29 mouse cellular contexts compared by ENCODE assay signal in genomic region chr12:44534100-44534633, GRCm38 (mm10).
DNase-seq lines count a peak whose midpoint lies in the region; ATAC-seq and TF ChIP-seq lines count a peak whose summit lies in the region.
"Had no signal": no experiment of that assay in that cellular context is flagged by ENCODE, and none has a peak within 500 bp of the region (broad histone marks: within the 10 kb centered on the region; RNA-seq: fewer than 3 reads in every experiment).

No protein-coding gene starts in this region.

- no peaks in the 10 kb centered on the region for H3K27me3 ChIP-seq in hindbrain, embryonic 12.5 days
- H3K27me3 ChIP-seq in hindbrain, embryonic 10.5 days (ENCODE audit: insufficient read depth, poor library complexity, severe bottlenecking), result no peaks in the 10 kb centered on the region
- no peaks in the 10 kb centered on the region for H3K27me3 ChIP-seq in hindbrain, embryonic 14.5 days (ENCODE audit: control insufficient read depth, insufficient read depth, low read length)
- no peaks in the 10 kb centered on the region for H3K27me3 ChIP-seq in midbrain, embryonic 15.5 days (replicated peaks)
- H3K27me3 ChIP-seq: forebrain, embryonic 15.5 days; heart, embryonic 15.5 days; kidney, embryonic 15.5 days; limb, embryonic 12.5 days; liver, embryonic 15.5 days had no signal

- TF ChIP-seq POLR2A in brain, embryonic 14.5 days (IDR thresholded peaks at IDR 0.05; ENCODE audit: borderline replicate concordance, extremely low read depth, insufficient read depth, insufficient read length, poor library complexity, severe bottlenecking), result no peak

- peak; percentile 47; the same call in 1 of the 2 replicates for ATAC-seq in hindbrain, embryonic 12.5 days (ENCODE audit: low FRiP score)
- peak; percentile 56; the same call in 1 of the 2 replicates for ATAC-seq in hindbrain, embryonic 14.5 days (ENCODE audit: low FRiP score)
- peak; percentile 19; the same call in 1 of the 2 replicates for ATAC-seq in midbrain, embryonic 15.5 days (replicated peaks)
- ATAC-seq: CD4-positive, CD25-positive, alpha-beta regulatory T cell, adult 4 months; forebrain, embryonic 15.5 days; inflammation-experienced regulatory T-cells, adult 6 months had no signal

- WGBS in hindbrain, embryonic 12.5 days, result 71% methylated on average over 7 of the region's 7 CpGs
- whole genome bisulfite sequencing in hindbrain, embryonic 10.5 days, result 87% methylated on average over 7 of the region's 7 CpGs
- 50% methylated on average over 7 of the region's 7 CpGs for WGBS in hindbrain, embryonic 14.5 days
- 45% methylated on average over 7 of the region's 7 CpGs for WGBS in midbrain, embryonic 15.5 days

- no peaks in the 10 kb centered on the region for H3K9me3 ChIP-seq in hindbrain, embryonic 12.5 days (replicated peaks)
- H3K9me3 ChIP-seq in hindbrain, embryonic 10.5 days, result no peaks in the 10 kb centered on the region
- no peaks in the 10 kb centered on the region for H3K9me3 ChIP-seq in hindbrain, embryonic 14.5 days (ENCODE audit: control insufficient read depth, low read length)
- H3K9me3 ChIP-seq in midbrain, embryonic 15.5 days, result no peaks in the 10 kb centered on the region
- H3K9me3 ChIP-seq: forebrain, embryonic 15.5 days; heart, embryonic 10.5 days; heart, embryonic 15.5 days; kidney, embryonic 15.5 days; limb, embryonic 12.5 days; liver, embryonic 15.5 days had no signal

- no peak for TF ChIP-seq CTCF in brain, embryonic 14.5 days (IDR thresholded peaks at IDR 0.05; ENCODE audit: borderline replicate concordance, extremely low read depth, insufficient read depth, insufficient read length)

- H3K4me1 ChIP-seq in hindbrain, embryonic 12.5 days, result peaks cover 10% of the 10 kb centered on the region; the same call in 1 of the 2 replicates
- no peaks in the 10 kb centered on the region for H3K4me1 ChIP-seq in hindbrain, embryonic 10.5 days (replicated peaks)
- peaks cover 31% of the 10 kb centered on the region; the same call in 1 of the 2 replicates for H3K4me1 ChIP-seq in hindbrain, embryonic 14.5 days (replicated peaks; ENCODE audit: control insufficient read depth, insufficient read depth, low read length)
- peaks cover 37% of the 10 kb centered on the region for H3K4me1 ChIP-seq in midbrain, embryonic 15.5 days
- H3K4me1 ChIP-seq: heart, embryonic 10.5 days; heart, embryonic 15.5 days; kidney, embryonic 15.5 days; limb, embryonic 12.5 days; liver, embryonic 15.5 days had no signal

- no peak overlapping the region for H3K9ac ChIP-seq in hindbrain, embryonic 12.5 days
- H3K9ac ChIP-seq in hindbrain, embryonic 14.5 days, result no peak overlapping the region
- no peak overlapping the region for H3K9ac ChIP-seq in midbrain, embryonic 15.5 days
- H3K9ac ChIP-seq: forebrain, embryonic 15.5 days; heart, embryonic 15.5 days; kidney, embryonic 15.5 days; limb, embryonic 12.5 days; liver, embryonic 15.5 days; lung, embryonic 14.5 days had no signal

- H3K4me3 ChIP-seq in hindbrain, embryonic 12.5 days, result no peak overlapping the region
- no peak overlapping the region for H3K4me3 ChIP-seq in hindbrain, embryonic 10.5 days
- no peak overlapping the region for H3K4me3 ChIP-seq in hindbrain, embryonic 14.5 days (replicated peaks; ENCODE audit: low read length)
- no peak overlapping the region for H3K4me3 ChIP-seq in midbrain, embryonic 15.5 days
- H3K4me3 ChIP-seq: erythroblast, embryonic 14.5 days; forebrain, embryonic 15.5 days; heart, embryonic 10.5 days; heart, embryonic 15.5 days; kidney, embryonic 15.5 days; left cerebral cortex, adult 2 months; limb, embryonic 12.5 days; liver, embryonic 15.5 days had no signal

- H3K27ac ChIP-seq in hindbrain, embryonic 12.5 days, result peak overlapping the region; percentile 71
- H3K27ac ChIP-seq in hindbrain, embryonic 10.5 days, result no peak overlapping the region
- H3K27ac ChIP-seq in hindbrain, embryonic 14.5 days, result peak overlapping the region; percentile 76
- peak overlapping the region; percentile 43; the same call in 1 of the 2 replicates for H3K27ac ChIP-seq in midbrain, embryonic 15.5 days
- H3K27ac ChIP-seq: forebrain, embryonic 15.5 days; heart, embryonic 10.5 days; heart, embryonic 15.5 days; kidney, embryonic 15.5 days; left cerebral cortex, adult 2 months; limb, embryonic 12.5 days; liver, embryonic 15.5 days; stomach, postnatal 0 days had no signal

- no peak for DNase-seq in hindbrain, embryonic 10.5 days (ENCODE audit: low spot score)
- peak; percentile 56 for DNase-seq in brain, embryonic 14.5 days (ENCODE audit: low read depth)
- no peak for DNase-seq in hindbrain, embryonic 14.5 days (ENCODE audit: low spot score)
- DNase-seq in spleen, adult 18-20 months, result no peak
- no peak for DNase-seq in adrenal gland, postnatal 25 days
- DNase-seq: adrenal gland, postnatal 36 days; cerebellum, adult 2 months; cerebellum, postnatal 14 days; gastrocnemius, postnatal 25 days; heart, adult 11 months; heart, postnatal 36 days; kidney, adult 11 months; kidney, postnatal 25 days; lung, embryonic 14.5 days; right cerebral cortex, adult 18-20 months; thymus, postnatal 4 days had no signal

- no peak overlapping the region for H3K4me2 ChIP-seq in hindbrain, embryonic 12.5 days (replicated peaks)
- H3K4me2 ChIP-seq in hindbrain, embryonic 14.5 days (replicated peaks), result no peak overlapping the region
- no peak overlapping the region for H3K4me2 ChIP-seq in midbrain, embryonic 15.5 days
- H3K4me2 ChIP-seq: forebrain, embryonic 15.5 days; heart, embryonic 15.5 days; kidney, embryonic 15.5 days; limb, embryonic 12.5 days; liver, embryonic 15.5 days; lung, embryonic 14.5 days had no signal

- no peaks in the 10 kb centered on the region for H3K36me3 ChIP-seq in hindbrain, embryonic 12.5 days
- no peaks in the 10 kb centered on the region for H3K36me3 ChIP-seq in hindbrain, embryonic 10.5 days
- H3K36me3 ChIP-seq in hindbrain, embryonic 14.5 days (replicated peaks; ENCODE audit: control insufficient read depth, insufficient read depth), result peaks cover under 1% of the 10 kb centered on the region; the same call in 1 of the 2 replicates
- H3K36me3 ChIP-seq in midbrain, embryonic 15.5 days (replicated peaks), result no peaks in the 10 kb centered on the region
- H3K36me3 ChIP-seq: forebrain, embryonic 15.5 days; heart, embryonic 10.5 days; heart, embryonic 15.5 days; kidney, embryonic 15.5 days; limb, embryonic 12.5 days; liver, embryonic 15.5 days had no signal
